Comparison of ENCODE assay signal across 12 mouse cellular contexts in the genomic region with DNA sequence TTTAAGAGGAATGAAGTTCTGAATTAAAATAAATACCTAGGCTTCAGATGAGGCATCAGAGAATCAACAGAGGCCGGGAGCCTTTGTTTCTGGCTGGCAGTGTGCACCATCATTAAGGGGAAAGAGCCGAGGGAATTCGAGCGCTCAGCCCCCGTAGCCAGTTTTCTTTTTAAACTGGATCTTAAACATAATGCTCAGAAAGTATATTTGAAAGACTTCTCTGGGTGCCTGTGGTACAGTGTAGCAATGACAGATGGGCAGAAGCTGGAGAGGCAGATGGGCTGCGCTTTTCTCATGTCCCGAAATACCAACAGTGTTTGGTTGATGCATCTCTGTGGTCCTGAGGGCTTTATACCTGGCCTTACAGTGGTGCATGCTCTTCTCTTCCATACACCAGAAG.
DNase-seq lines count a peak whose midpoint lies in the region; ATAC-seq and TF ChIP-seq lines count a peak whose summit lies in the region.
"Had no signal": no experiment of that assay in that cellular context is flagged by ENCODE, and none has a peak within 500 bp of the region (broad histone marks: within the 10 kb centered on the region; RNA-seq: fewer than 3 reads in every experiment).

No protein-coding gene starts in this region.

- no peaks in the 10 kb centered on the region for H3K36me3 ChIP-seq in forebrain, embryonic 16.5 days (ENCODE audit: control insufficient read depth, insufficient read depth)
- H3K36me3 ChIP-seq in midbrain, embryonic 16.5 days (ENCODE audit: control insufficient read depth, insufficient read depth, low read length) = no peaks in the 10 kb centered on the region
- H3K36me3 ChIP-seq: kidney, embryonic 15.5 days; lung, embryonic 15.5 days had no signal

- no peak overlapping the region for H3K9ac ChIP-seq in forebrain, embryonic 16.5 days (replicated peaks; ENCODE audit: low read depth, low read length)
- H3K9ac ChIP-seq in midbrain, embryonic 16.5 days (ENCODE audit: low read depth, low read length) = no peak overlapping the region
- H3K9ac ChIP-seq: kidney, embryonic 15.5 days; lung, embryonic 15.5 days had no signal

- ATAC-seq in forebrain, embryonic 16.5 days = peak; percentile 58
- ATAC-seq in midbrain, embryonic 16.5 days = no peak

- H3K4me3 ChIP-seq in forebrain, embryonic 16.5 days (replicated peaks; ENCODE audit: low read length) = no peak overlapping the region
- H3K4me3 ChIP-seq in midbrain, embryonic 16.5 days (ENCODE audit: low read depth, low read length) = no peak overlapping the region
- H3K4me3 ChIP-seq: kidney, embryonic 15.5 days; lung, embryonic 15.5 days had no signal

- no peak for TF ChIP-seq POLR2A in brain, embryonic 14.5 days (IDR thresholded peaks at IDR 0.05; ENCODE audit: borderline replicate concordance, extremely low read depth, insufficient read depth, insufficient read length, poor library complexity, severe bottlenecking)

- TF ChIP-seq CTCF in brain, embryonic 14.5 days (IDR thresholded peaks at IDR 0.05; ENCODE audit: borderline replicate concordance, extremely low read depth, insufficient read depth, insufficient read length) = no peak

- no peak overlapping the region for H3K4me2 ChIP-seq in forebrain, embryonic 16.5 days (ENCODE audit: low read length)
- H3K4me2 ChIP-seq in midbrain, embryonic 16.5 days (ENCODE audit: low read length) = peak overlapping the region; percentile 27; the same call in 1 of the 2 replicates
- H3K4me2 ChIP-seq: kidney, embryonic 15.5 days; lung, embryonic 15.5 days had no signal

- intact Hi-C loops in heart, postnatal 25 days (cut with DNase I) = no loop called here

- no peak overlapping the region for H3K27ac ChIP-seq in forebrain, embryonic 16.5 days (ENCODE audit: low read length)
- 0 out of 2 replicates have a peak overlapping the region, but pooled peaks have one; percentile 29 for H3K27ac ChIP-seq in midbrain, embryonic 16.5 days (ENCODE audit: low read length)
- H3K27ac ChIP-seq: kidney, embryonic 15.5 days; lung, embryonic 15.5 days had no signal

- H3K9me3 ChIP-seq in forebrain, embryonic 16.5 days (ENCODE audit: control insufficient read depth, low read length) = no peaks in the 10 kb centered on the region
- H3K9me3 ChIP-seq in midbrain, embryonic 16.5 days (replicated peaks; ENCODE audit: control insufficient read depth, low read length, poor library complexity, severe bottlenecking) = no peaks in the 10 kb centered on the region

- peak; percentile 62 for DNase-seq in brain, embryonic 14.5 days (ENCODE audit: low read depth)
- peak; percentile 44 to 66 for DNase-seq in layer of hippocampus, adult 8-10 months (ENCODE audit: low spot score in 2 of 2)
- DNase-seq in kidney, adult 18-20 months = no peak
- DNase-seq in retina, embryonic 14.5 days (ENCODE audit: low spot score) = no peak
- no peak for DNase-seq in urinary bladder, postnatal 10 days (ENCODE audit: low spot score)
- DNase-seq in heart, postnatal 25 days (ENCODE audit: low spot score) = no peak
- DNase-seq: adrenal gland, adult 8-10 months; thymus, adult 2 months had no signal

- 23% methylated on average over 7 of the region's 7 CpGs for whole genome bisulfite sequencing in forebrain, embryonic 16.5 days
- WGBS in midbrain, embryonic 16.5 days = 27% methylated on average over 7 of the region's 7 CpGs

- no peaks in the 10 kb centered on the region for H3K27me3 ChIP-seq in forebrain, embryonic 16.5 days (replicated peaks; ENCODE audit: control insufficient read depth, insufficient read depth, low read length)
- H3K27me3 ChIP-seq in midbrain, embryonic 16.5 days (ENCODE audit: control insufficient read depth, insufficient read depth, low read depth, low read length) = no peaks in the 10 kb centered on the region
- H3K27me3 ChIP-seq: kidney, embryonic 15.5 days; lung, embryonic 15.5 days had no signal

- H3K4me1 ChIP-seq in forebrain, embryonic 16.5 days (replicated peaks; ENCODE audit: control insufficient read depth, insufficient read depth, low read length) = peaks cover 14% of the 10 kb centered on the region
- peaks cover 16% of the 10 kb centered on the region for H3K4me1 ChIP-seq in midbrain, embryonic 16.5 days (ENCODE audit: control insufficient read depth, insufficient read depth, low read length)
- H3K4me1 ChIP-seq: kidney, embryonic 15.5 days; lung, embryonic 15.5 days had no signal

Comparison
In these comparisons a context has a peak if more than half of its experiments do, and no peak if none do; other contexts are left out.
1. DNase-seq: peak in brain, embryonic 14.5 days (single experiment) and layer of hippocampus, adult 8-10 months (2 of 2); none in kidney, adult 18-20 months (single experiment), retina, embryonic 14.5 days (single experiment), urinary bladder, postnatal 10 days (single experiment) and heart, postnatal 25 days (single experiment).